Mouse (Mus musculus) mesoderm, embryonic 11.5 days (tissue): Measurements from ENCODE around the gene Actg2.

Source experiments
- DNase-seq: peaks from one replicate; pipeline ENCODE4 v3.0.0-alpha.2; 2012; ENCODE audit warnings: low read depth, low spot score

Actg2 gene

GRCm38 (mm10) chr6:83479193-83479592 is 56.9 kb downstream of the Actg2 start:
- DNase-seq = no peak

GRCm38 (mm10) chr6:83478628-83479027 is 57.4 kb downstream of the Actg2 start:
- DNase-seq = no peak

- no peak for DNase-seq
Measured at GRCm38 (mm10) chr6:83478217-83478616, 57.8 kb downstream of the Actg2 start.

- DNase-seq = no peak
Measured at GRCm38 (mm10) chr6:83475431-83475830, 60.6 kb downstream of the Actg2 start.

GRCm38 (mm10) chr6:83473240-83473639 is 62.8 kb downstream of the Actg2 start:
- no peak for DNase-seq

- no peak for DNase-seq
Measured at GRCm38 (mm10) chr6:83471739-83472138, 64.3 kb downstream of the Actg2 start.

- DNase-seq = no peak
Measured at GRCm38 (mm10) chr6:83464011-83464410, 72.1 kb downstream of the Actg2 start.
